Mouse (Mus musculus): Measurements from ENCODE around the gene Mcidas. TPM values are rescaled to one million over a fixed set of nuclear protein-coding genes. Genes with fewer than 3 reads are reported as not detected.
"Not testable (repeated sequence)": the region's sequence is repeated elsewhere in the genome, so short reads cannot be mapped to it uniquely, and the experiment has no call there.

Gene Mcidas
- polyA plus RNA-seq, 1 experiment from 2014 or later = not detected

- no peaks in the 10 kb centered on the region for H3K9me3 ChIP-seq (ENCODE audit: control insufficient read depth, low read length)
- H3K27me3 ChIP-seq (replicated peaks; ENCODE audit: control insufficient read depth, insufficient read depth, low read length) = peaks cover 82% of the 10 kb centered on the region
- ATAC-seq (replicated peaks; ENCODE audit: low FRiP score) (no peak), DNase-seq (ENCODE audit: low spot score) (no peak)
- WGBS = 61% methylated on average over 6 of the region's 6 CpGs
- no peak overlapping the region for H3K9ac ChIP-seq (ENCODE audit: low read depth, low read length)
- peaks cover 8% of the 10 kb centered on the region for H3K4me1 ChIP-seq (replicated peaks; ENCODE audit: control insufficient read depth, insufficient read depth, low read length)
- H3K27ac ChIP-seq (ENCODE audit: low read depth, low read length) = no peak overlapping the region
- no peak overlapping the region for H3K4me3 ChIP-seq (ENCODE audit: low read depth, low read length)
- H3K36me3 ChIP-seq (ENCODE audit: control insufficient read depth, insufficient read depth, low read length) = no peaks in the 10 kb centered on the region
- no peak overlapping the region for H3K4me2 ChIP-seq
These were observed 3.7 kb downstream of the Mcidas start for GRCm38 (mm10) chr13:112997369-112997768.

GRCm38 (mm10) chr13:112998427-112999201, 5.0 kb downstream of the Mcidas start:
- WGBS = 2% methylated on average over 46 of the region's 46 CpGs
- Histone ChIP-seq H3K9ac (ENCODE audit: low read depth, low read length) (no peak overlapping the region), H3K4me3 (ENCODE audit: low read depth, low read length) (peak overlapping the region; percentile 42), H3K9me3 (ENCODE audit: control insufficient read depth, low read length) (no peaks in the 10 kb centered on the region), H3K27ac (ENCODE audit: low read depth, low read length) (no peak overlapping the region), H3K27me3 (replicated peaks; ENCODE audit: control insufficient read depth, insufficient read depth, low read length) (peaks cover 71% of the 10 kb centered on the region), H3K4me2 (peak overlapping the region; percentile 71), H3K36me3 (ENCODE audit: control insufficient read depth, insufficient read depth, low read length) (no peaks in the 10 kb centered on the region), H3K4me1 (replicated peaks; ENCODE audit: control insufficient read depth, insufficient read depth, low read length) (peaks cover 7% of the 10 kb centered on the region)
- ATAC-seq (replicated peaks; ENCODE audit: low FRiP score) = no peak
- DNase-seq (ENCODE audit: low spot score) = no peak

- Histone ChIP-seq H3K9me3 (ENCODE audit: control insufficient read depth, low read length) (no peaks in the 10 kb centered on the region), H3K27ac (ENCODE audit: low read depth, low read length) (no peak overlapping the region), H3K36me3 (ENCODE audit: control insufficient read depth, insufficient read depth, low read length) (no peaks in the 10 kb centered on the region), H3K9ac (ENCODE audit: low read depth, low read length) (no peak overlapping the region), H3K4me1 (replicated peaks; ENCODE audit: control insufficient read depth, insufficient read depth, low read length) (0 out of 2 replicates have a peak, but pooled peaks cover 2% of the 10 kb centered on the region), H3K4me2 (no peak overlapping the region), H3K27me3 (replicated peaks; ENCODE audit: control insufficient read depth, insufficient read depth, low read length) (peaks cover 56% of the 10 kb centered on the region), H3K4me3 (ENCODE audit: low read depth, low read length) (no peak overlapping the region)
- WGBS = 69% methylated on average over 3 of the region's 3 CpGs
- DNase-seq (ENCODE audit: low spot score) (no peak), ATAC-seq (replicated peaks; ENCODE audit: low FRiP score) (no peak)
These were observed 6.4 kb downstream of the Mcidas start for GRCm38 (mm10) chr13:113000090-113000489.

GRCm38 (mm10) chr13:113000576-113001318, 7.1 kb downstream of the Mcidas start:
- Histone ChIP-seq H3K9ac (ENCODE audit: low read depth, low read length) (no peak overlapping the region), H3K9me3 (ENCODE audit: control insufficient read depth, low read length) (no peaks in the 10 kb centered on the region), H3K27me3 (replicated peaks; ENCODE audit: control insufficient read depth, insufficient read depth, low read length) (peaks cover 50% of the 10 kb centered on the region), H3K27ac (ENCODE audit: low read depth, low read length) (no peak overlapping the region), H3K4me2 (no peak overlapping the region), H3K4me3 (ENCODE audit: low read depth, low read length) (no peak overlapping the region), H3K4me1 (replicated peaks; ENCODE audit: control insufficient read depth, insufficient read depth, low read length) (0 out of 2 replicates have a peak, but pooled peaks cover 2% of the 10 kb centered on the region), H3K36me3 (ENCODE audit: control insufficient read depth, insufficient read depth, low read length) (no peaks in the 10 kb centered on the region)
- DNase-seq (ENCODE audit: low spot score) (no peak), ATAC-seq (replicated peaks; ENCODE audit: low FRiP score) (no peak)
- WGBS = 66% methylated on average over 9 of the region's 9 CpGs

GRCm38 (mm10) chr13:113012683-113013082, 19.0 kb downstream of the Mcidas start:
- ATAC-seq (replicated peaks; ENCODE audit: low FRiP score) (no peak), DNase-seq (ENCODE audit: low spot score) (no peak)
- Histone ChIP-seq H3K36me3 (ENCODE audit: control insufficient read depth, insufficient read depth, low read length) (no peaks in the 10 kb centered on the region), H3K4me2 (no peak overlapping the region; the same call in 1 of the 2 replicates), H3K4me1 (replicated peaks; ENCODE audit: control insufficient read depth, insufficient read depth, low read length) (no peaks in the 10 kb centered on the region), H3K9me3 (ENCODE audit: control insufficient read depth, low read length) (no peaks in the 10 kb centered on the region), H3K27ac (ENCODE audit: low read depth, low read length) (no peak overlapping the region), H3K27me3 (replicated peaks; ENCODE audit: control insufficient read depth, insufficient read depth, low read length) (no peaks in the 10 kb centered on the region), H3K4me3 (ENCODE audit: low read depth, low read length) (no peak overlapping the region), H3K9ac (ENCODE audit: low read depth, low read length) (no peak overlapping the region)
- WGBS = 77% methylated on average over 6 of the region's 6 CpGs

GRCm38 (mm10) chr13:113013174-113013953, 19.7 kb downstream of the Mcidas start:
- ATAC-seq (replicated peaks; ENCODE audit: low FRiP score); H3K4me1 ChIP-seq (replicated peaks; ENCODE audit: control insufficient read depth, insufficient read depth, low read length); H3K9ac ChIP-seq (ENCODE audit: low read depth, low read length); H3K27me3 ChIP-seq (replicated peaks; ENCODE audit: control insufficient read depth, insufficient read depth, low read length); H3K36me3 ChIP-seq (ENCODE audit: control insufficient read depth, insufficient read depth, low read length); H3K9me3 ChIP-seq (ENCODE audit: control insufficient read depth, low read length); DNase-seq (ENCODE audit: low spot score); H3K27ac ChIP-seq (ENCODE audit: low read depth, low read length): not testable (repeated sequence)
- peak overlapping the region; percentile 27; the same call in 1 of the 2 replicates for H3K4me3 ChIP-seq (ENCODE audit: low read depth, low read length)
- 29% methylated on average over 18 of the region's 20 CpGs for WGBS
- H3K4me2 ChIP-seq = peak overlapping the region; percentile 36

- ATAC-seq (replicated peaks; ENCODE audit: low FRiP score) (peak; percentile 20; the same call in 1 of the 2 replicates), DNase-seq (ENCODE audit: low spot score) (no peak)
- H3K4me3 ChIP-seq (ENCODE audit: low read depth, low read length) = no peak overlapping the region
- no peak overlapping the region for H3K4me2 ChIP-seq
- no peaks in the 10 kb centered on the region for H3K27me3 ChIP-seq (replicated peaks; ENCODE audit: control insufficient read depth, insufficient read depth, low read length)
- H3K4me1 ChIP-seq (replicated peaks; ENCODE audit: control insufficient read depth, insufficient read depth, low read length) = no peaks in the 10 kb centered on the region
- H3K27ac ChIP-seq (ENCODE audit: low read depth, low read length) = no peak overlapping the region
- no peaks in the 10 kb centered on the region for H3K36me3 ChIP-seq (ENCODE audit: control insufficient read depth, insufficient read depth, low read length)
- 74% methylated on average over 2 of the region's 2 CpGs for WGBS
- no peaks in the 10 kb centered on the region for H3K9me3 ChIP-seq (ENCODE audit: control insufficient read depth, low read length)
- H3K9ac ChIP-seq (ENCODE audit: low read depth, low read length) = no peak overlapping the region
These were observed 27.9 kb downstream of the Mcidas start for GRCm38 (mm10) chr13:113021521-113021920.

GRCm38 (mm10) chr13:113022467-113022866, 28.8 kb downstream of the Mcidas start:
- Histone ChIP-seq H3K27ac (ENCODE audit: low read depth, low read length) (no peak overlapping the region), H3K9ac (ENCODE audit: low read depth, low read length) (no peak overlapping the region), H3K36me3 (ENCODE audit: control insufficient read depth, insufficient read depth, low read length) (no peaks in the 10 kb centered on the region), H3K4me3 (ENCODE audit: low read depth, low read length) (no peak overlapping the region), H3K4me1 (replicated peaks; ENCODE audit: control insufficient read depth, insufficient read depth, low read length) (no peaks in the 10 kb centered on the region), H3K27me3 (replicated peaks; ENCODE audit: control insufficient read depth, insufficient read depth, low read length) (no peaks in the 10 kb centered on the region), H3K9me3 (ENCODE audit: control insufficient read depth, low read length) (no peaks in the 10 kb centered on the region), H3K4me2 (no peak overlapping the region)
- DNase-seq (ENCODE audit: low spot score) (no peak), ATAC-seq (replicated peaks; ENCODE audit: low FRiP score) (no peak)
- 77% methylated on average over 8 of the region's 8 CpGs for WGBS

All from liver, embryonic 11.5 days (tissue).